Mouse (Mus musculus): ENCODE measurements around the gene A730071L15Rik.

Gene A730071L15Rik

DNA sequence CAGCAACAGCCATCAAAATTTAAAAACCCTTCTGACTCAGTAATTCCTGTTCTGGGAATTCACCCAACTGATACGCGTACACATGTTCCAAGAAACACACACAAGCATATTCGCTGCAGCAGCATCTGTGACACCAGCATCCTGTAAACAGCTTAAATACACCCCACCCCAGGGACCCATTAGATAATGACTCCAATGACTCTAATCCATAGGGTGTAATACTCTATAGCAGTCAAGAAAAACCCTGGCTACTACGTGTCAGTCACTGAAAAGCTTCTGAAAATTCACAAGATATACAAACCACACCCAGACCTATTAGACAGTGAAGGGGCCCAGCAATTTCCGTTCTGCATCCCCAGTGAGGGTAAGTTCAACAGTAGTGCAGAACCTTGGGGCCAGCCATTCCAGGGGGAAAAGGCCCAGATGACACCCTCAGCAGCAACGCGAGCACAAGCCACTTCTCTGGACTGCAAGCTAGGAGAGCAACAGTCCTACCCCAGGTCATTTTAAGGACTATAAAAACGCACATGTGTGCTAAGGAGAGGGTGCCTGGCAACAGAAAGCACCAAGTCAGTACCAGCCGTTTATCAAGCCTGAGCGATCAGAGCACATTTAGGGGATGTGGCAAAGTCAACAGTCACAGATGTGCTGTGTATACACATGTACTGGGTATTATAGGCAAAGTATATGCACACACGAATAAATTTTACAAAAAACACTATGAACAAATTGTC, 15.5 kb upstream of the A730071L15Rik start:
- DNase-seq = no peak

DNA sequence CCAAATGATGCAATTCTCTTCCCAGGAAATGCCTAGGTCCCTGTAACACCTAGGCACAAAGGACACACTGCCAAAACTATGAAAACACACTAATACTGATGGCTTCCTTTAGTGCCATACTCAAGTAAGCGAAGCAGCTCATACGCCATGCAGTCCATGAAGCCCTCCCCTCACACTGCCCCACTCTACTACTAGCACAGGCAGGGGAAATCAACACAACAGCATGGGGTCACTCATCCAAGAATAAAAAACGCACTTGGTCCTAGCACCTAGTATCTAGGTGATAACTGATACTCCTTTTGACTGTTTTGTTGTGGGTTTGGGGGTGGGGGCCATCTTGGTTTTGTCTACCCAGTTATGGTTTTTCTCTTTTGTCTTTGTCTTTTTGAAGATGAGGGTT, 12.4 kb upstream of the A730071L15Rik start:
- peak; percentile 38 for DNase-seq

- peak; percentile 95 for DNase-seq
Observed at GRCm38 (mm10) chr11:6187878-6188277, 12.0 kb upstream of the A730071L15Rik start.

GRCm38 (mm10) chr11:6196780-6197179, 3.0 kb upstream of the A730071L15Rik start:
- DNase-seq = no peak

DNA sequence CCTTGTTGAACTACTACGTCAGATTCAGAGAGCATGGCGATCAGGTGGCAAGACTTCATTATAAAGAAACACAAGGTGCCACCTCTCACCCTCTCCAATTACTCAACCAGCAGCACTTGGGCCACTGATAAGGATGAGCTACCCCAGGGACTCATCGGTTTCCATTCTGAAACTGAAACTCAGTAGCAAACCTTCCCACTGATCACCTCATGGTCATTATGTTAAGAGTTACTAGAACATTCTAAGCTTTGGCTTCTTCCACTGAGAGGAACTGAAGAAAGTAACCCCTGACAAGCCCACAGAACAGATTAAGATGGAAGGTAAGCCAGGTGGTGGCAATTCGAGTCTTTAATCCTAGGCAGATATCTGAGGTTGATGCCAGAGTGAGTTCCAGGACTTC, 1.4 kb upstream of the A730071L15Rik start:
- DNase-seq = no peak

- peak; percentile 87 for DNase-seq
Observed at GRCm38 (mm10) chr11:6200087-6200569, 299 bp downstream of the A730071L15Rik start, which contains the start of gene Nudcd3. TSS of gene Nudcd3 (minus strand) at chr11:6200415.

GRCm38 (mm10) chr11:6200570-6200969, 741 bp downstream of the A730071L15Rik start:
- no peak for DNase-seq

GRCm38 (mm10) chr11:6207090-6207489, 7.3 kb downstream of the A730071L15Rik start:
- no peak for DNase-seq

DNA sequence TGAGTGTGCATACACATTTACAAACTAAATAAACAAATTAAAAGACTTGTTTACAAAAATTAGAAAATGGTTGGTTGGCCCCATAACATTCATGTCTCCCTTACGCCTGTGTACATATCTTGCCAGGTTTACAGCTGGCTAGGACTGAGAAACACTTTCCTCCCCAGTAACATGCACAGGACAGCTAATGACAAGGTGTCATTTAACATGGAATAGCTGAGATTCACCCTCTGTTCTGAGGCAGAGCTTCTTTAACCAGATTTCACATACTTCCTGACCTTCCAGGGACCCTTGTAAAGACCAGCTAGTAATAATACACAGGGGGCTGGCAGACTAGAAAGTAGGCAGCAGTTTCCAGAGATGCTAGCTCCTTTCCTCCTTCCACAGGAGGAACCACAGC, 8.3 kb downstream of the A730071L15Rik start:
- DNase-seq = no peak

- DNase-seq = no peak
Observed at GRCm38 (mm10) chr11:6216834-6217233, 17.0 kb downstream of the A730071L15Rik start.

GRCm38 (mm10) chr11:6218189-6218896, 18.5 kb downstream of the A730071L15Rik start:
- DNase-seq = no peak

DNA sequence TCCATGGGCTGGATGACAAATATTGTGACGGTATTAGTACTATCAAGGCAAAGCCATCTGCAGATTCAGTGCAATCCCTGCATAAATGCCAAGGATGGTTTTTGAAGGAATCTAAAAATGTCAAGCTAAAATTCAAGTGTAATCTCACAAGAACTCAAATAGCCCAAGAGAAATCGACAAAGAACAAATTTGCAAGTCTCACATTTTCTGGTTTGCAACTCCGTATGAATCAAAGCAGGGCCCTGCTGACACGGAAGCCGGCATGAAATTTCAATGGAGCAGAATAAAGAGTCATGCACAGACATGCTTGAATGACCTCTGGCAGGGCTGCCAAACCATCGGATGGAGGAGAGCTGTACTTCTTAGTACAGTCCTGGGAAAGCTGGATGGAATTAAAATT, 20.1 kb downstream of the A730071L15Rik start:
- DNase-seq = no peak

DNA sequence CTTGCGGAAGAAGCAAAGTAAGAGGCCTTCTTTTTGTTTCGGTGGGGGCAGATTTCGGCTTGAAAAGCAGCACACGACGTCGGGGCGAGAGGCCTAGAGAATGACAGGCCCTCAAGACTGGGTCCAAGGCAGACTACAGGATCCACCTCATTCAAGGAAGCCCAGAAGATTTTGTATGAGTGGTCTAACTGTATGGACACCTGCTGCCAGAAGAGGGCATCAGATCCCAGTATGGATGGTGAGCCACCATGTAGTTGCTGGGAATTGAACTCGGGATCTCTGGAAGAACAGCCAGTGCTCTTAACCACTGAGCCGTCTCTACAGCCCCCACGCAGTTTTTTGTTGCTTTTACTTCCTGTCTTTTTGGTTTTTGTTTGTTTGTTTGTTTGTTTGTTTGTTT, 22.4 kb downstream of the A730071L15Rik start:
- no peak for DNase-seq

- DNase-seq = no peak
Observed at GRCm38 (mm10) chr11:6224541-6225229, 24.9 kb downstream of the A730071L15Rik start.

GRCm38 (mm10) chr11:6230012-6230411, 30.2 kb downstream of the A730071L15Rik start, which contains the start of gene Npc1l1:
TSS of gene Npc1l1 (minus strand) at chr11:6230143.
- DNase-seq = no peak

DNA sequence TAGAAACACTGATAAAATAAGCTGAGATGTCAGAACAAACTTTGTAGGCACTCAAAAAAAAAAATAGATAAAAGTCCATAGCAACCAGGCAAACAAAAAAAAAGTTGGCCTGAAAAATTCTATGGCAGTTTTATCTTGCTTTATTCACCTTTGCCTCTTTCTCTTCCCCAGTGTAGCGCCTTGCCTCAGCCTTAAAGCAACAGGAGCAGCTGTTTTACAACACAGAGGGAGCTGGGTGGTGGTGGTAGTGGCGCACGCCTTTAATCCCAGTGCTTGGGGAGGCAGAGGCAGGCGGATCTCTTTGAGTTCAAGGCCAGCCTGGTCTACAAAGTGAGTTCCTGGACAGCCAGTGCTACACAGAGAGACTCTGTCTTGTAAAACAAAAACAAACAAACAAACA, 33.2 kb downstream of the A730071L15Rik start:
- DNase-seq = no peak

DNA sequence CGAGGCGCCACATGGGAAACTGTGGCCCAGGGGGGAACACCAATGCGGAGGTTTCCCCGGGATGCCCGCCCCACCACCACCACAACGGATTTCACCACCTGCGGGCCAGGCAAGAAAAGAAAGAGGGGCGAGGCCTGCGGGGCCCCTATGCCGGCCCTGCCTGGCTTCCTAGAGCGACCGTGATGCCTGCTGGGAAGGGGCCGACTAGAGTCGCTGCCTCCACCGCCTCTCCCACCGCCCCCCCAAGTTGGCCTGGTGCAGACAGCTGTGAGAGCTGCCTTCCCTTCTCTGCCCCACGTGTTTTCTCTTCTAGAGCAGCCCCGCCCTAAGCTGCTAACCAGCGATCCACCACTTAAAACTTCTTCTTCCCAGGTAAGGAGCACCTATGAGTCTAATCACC, 44.9 kb downstream of the A730071L15Rik start:
- DNase-seq = no peak
